Mouse (Mus musculus) cerebellum, postnatal 36 days (tissue): ENCODE measurements around the gene Taok3.

ENCODE experiments used
- DNase-seq, 2 experiments: peaks; one replicate each; pipeline ENCODE4 v3.0.0; 2021 to 2022; ENCODE audit warnings: mixed read lengths in 2 of 2

Gene Taok3

GRCm38 (mm10) chr5:117305754-117306153 lies 185.8 kb downstream of the Taok3 start:
- DNase-seq: no peak

GRCm38 (mm10) chr5:117306826-117307225 lies 186.9 kb downstream of the Taok3 start:
- DNase-seq: no peak

GRCm38 (mm10) chr5:117307699-117308098 lies 187.8 kb downstream of the Taok3 start:
- DNase-seq: peak; percentile 53 to 64

GRCm38 (mm10) chr5:117313420-117313819 lies 193.5 kb downstream of the Taok3 start:
- DNase-seq: no peak

GRCm38 (mm10) chr5:117313909-117314308 lies 194.0 kb downstream of the Taok3 start:
- DNase-seq: no peak

GRCm38 (mm10) chr5:117314587-117315428 lies 194.9 kb downstream of the Taok3 start:
- no peak for DNase-seq

GRCm38 (mm10) chr5:117318741-117319629 lies 199.1 kb downstream of the Taok3 start, which contains the start of gene Vsig10:
TSS of gene Vsig10 (plus strand) at chr5:117319083.
- peak; percentile 51 to 59 for DNase-seq

GRCm38 (mm10) chr5:117323751-117324150 lies 203.8 kb downstream of the Taok3 start:
- no peak for DNase-seq
